Mouse (Mus musculus): ENCODE data around the gene Lce1l.

- no peak for TF ChIP-seq CTCF (IDR thresholded peaks at IDR 0.05; ENCODE audit: low read depth)
- no peak for TF ChIP-seq EP300 (IDR thresholded peaks at IDR 0.05; ENCODE audit: low read depth)
Observed at GRCm38 (mm10) chr3:92894063-92894462, 43.0 kb upstream of the Lce1l start.
